Mouse (Mus musculus) liver, adult 2 months (tissue): ENCODE data around the gene Mnat1.

Experiments
- CTCF ChIP-seq: fragments of 200-500 bp; IDR thresholded peaks from 2 replicates; pipeline ENCODE4 v1.5.1; 2011; ENCODE audit warnings: low read depth, low read length, control low read depth
- POLR2A ChIP-seq: fragments of 200-500 bp; IDR thresholded peaks from 2 replicates; pipeline ENCODE4 v1.6.1; 2011; ENCODE audit warnings: low read length, control low read depth; ENCODE audit not compliant: insufficient read depth; ENCODE audit errors: extremely low read depth

DNA sequence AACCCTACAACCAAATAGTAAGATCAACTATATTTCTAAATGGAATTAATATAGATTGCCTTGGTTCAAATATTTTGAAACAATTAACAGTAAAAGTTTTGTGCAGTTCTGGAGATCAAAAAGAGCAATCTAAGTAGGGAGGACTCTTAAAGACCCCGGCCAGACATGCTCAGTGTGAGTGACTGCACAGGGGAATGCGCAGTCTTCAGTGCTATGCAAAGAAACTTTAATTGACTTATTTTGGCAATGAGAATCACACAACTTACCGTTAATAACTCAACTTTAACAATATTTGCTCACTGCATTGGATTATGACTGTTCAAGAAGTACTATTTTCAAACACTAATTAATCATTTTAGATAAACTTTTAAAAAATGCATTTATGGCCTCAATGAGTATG, 146.0 kb downstream of the Mnat1 start:
- TF ChIP-seq CTCF (no peak), POLR2A (no peak)
